Mouse (Mus musculus): ENCODE data around the gene Pdlim5.
"Not testable (repeated sequence)": the region's sequence is repeated elsewhere in the genome, so short reads cannot be mapped to it uniquely, and the experiment has no call there.

The Pdlim5 gene

DNA sequence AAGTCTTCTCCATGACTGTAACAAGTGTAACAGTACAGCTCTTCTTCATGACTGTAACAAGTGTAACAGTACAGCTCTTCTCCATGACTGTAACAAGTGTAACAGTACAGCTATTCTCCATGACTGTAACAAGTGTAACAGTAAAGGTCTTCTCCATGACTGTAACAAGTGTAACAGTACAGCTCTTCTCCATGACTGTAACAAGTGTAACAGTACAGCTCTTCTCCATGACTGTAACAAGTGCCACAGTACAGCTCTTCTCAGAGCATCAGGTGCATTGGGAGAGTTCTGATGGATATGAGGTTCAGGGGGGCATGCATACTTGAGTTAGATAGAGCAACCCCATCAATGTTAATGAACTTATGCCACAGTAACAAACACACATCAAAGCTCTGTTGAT lies 203.9 kb downstream of the Pdlim5 start:
- not testable (repeated sequence) for DNase-seq (ENCODE audit: low spot score in 2 of 2)

Data from urinary bladder, postnatal 4 days (tissue).